Mouse (Mus musculus) midbrain, embryonic 15.5 days (tissue): ENCODE data around the gene Nudt22. TPM values are rescaled to one million over a fixed set of nuclear protein-coding genes. Genes with fewer than 3 reads are reported as not detected.

Experiments used
- ATAC-seq: fragments of 200-750 bp; cut with Nextera tagmentation; replicated peaks from 2 replicates; pipeline ENCODE4 v1.8.0; 2017; ENCODE audit warnings: moderate TSS enrichment
- H3K27ac ChIP-seq: fragments of 300-500 bp; sonication (generic); 2 replicates; pipeline ENCODE4 v1.5.1; 2015; ENCODE audit warnings: mild to moderate bottlenecking, inconsistent platforms
- H3K27me3 ChIP-seq: fragments of 300-500 bp; sonication (generic); replicated peaks from 2 replicates; pipeline ENCODE4 v1.6.1; 2015; ENCODE audit warnings: inconsistent platforms
- H3K36me3 ChIP-seq: fragments of 300-500 bp; sonication (generic); replicated peaks from 2 replicates; pipeline ENCODE4 v1.6.1; 2015; ENCODE audit warnings: inconsistent platforms
- H3K4me1 ChIP-seq: fragments of 300-500 bp; sonication (generic); 2 replicates; pipeline ENCODE4 v1.6.1; 2015; ENCODE audit warnings: inconsistent platforms
- H3K4me2 ChIP-seq: fragments of 300-500 bp; sonication (generic); 2 replicates; pipeline ENCODE4 v1.6.1; 2015; ENCODE audit warnings: inconsistent platforms, mild to moderate bottlenecking, moderate library complexity
- H3K4me3 ChIP-seq: fragments of 300-500 bp; sonication (generic); 2 replicates; pipeline ENCODE4 v1.5.1; 2015; ENCODE audit warnings: mild to moderate bottlenecking, inconsistent platforms
- H3K9ac ChIP-seq: fragments of 300-500 bp; sonication (generic); 2 replicates; pipeline ENCODE4 v1.6.1; 2015; ENCODE audit warnings: mild to moderate bottlenecking, inconsistent platforms
- H3K9me3 ChIP-seq: fragments of 300-500 bp; sonication (generic); 2 replicates; pipeline ENCODE4 v1.6.1; 2016; ENCODE audit warnings: inconsistent platforms
- WGBS: fragments of 180-500 bp; shearing (Covaris S2); methylation state at CpG from one replicate; pipeline ENCODE4 v1.1.7; 2015; ENCODE audit warnings: mixed read lengths; 5-methylcytosine and 5-hydroxymethylcytosine counted together
- polyA plus RNA-seq: library from polyadenylated mRNA; unstranded; fragments of >200 nt; fragmentation: Nextera tagmentation; extraction: Ambion mirVana; gene quantifications from 2 replicates; pipeline ENCODE4 v1.2.1, GENCODE M21; 2015

Gene Nudt22
- polyA plus RNA-seq, 1 experiment from 2014 or later, result 21.0 TPM

DNA sequence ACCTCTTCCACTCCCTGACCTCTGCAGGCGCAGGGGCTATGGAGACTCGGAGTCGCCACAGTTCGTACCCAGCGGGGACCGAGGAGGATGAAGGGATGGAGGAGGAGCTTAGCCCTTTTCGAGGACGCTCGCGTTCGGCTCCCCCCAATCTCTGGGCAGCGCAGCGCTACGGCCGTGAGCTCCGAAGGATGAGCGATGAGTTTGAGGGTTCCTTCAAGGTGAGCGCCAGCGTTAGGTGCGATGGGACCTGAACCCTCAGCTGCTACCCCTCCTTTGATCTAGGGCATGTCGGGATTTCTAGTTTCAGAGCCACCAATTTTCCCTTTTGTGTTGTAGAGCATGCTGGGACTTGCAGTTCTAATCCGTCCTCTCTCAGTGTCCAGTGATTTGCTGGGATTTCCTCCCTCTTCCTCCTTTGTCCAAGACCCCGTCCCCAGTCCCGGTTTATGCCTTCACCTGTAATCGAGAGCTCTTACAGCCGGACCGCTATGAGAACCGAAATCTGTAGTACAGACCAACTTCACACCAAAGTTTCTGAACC is 45.2 kb downstream of the Nudt22 start:
- Histone ChIP-seq H3K4me2 (peak overlapping the region; percentile 90), H3K9ac (peak overlapping the region; percentile 69), H3K4me3 (peak overlapping the region; percentile 62), H3K27me3 (no peaks in the 10 kb centered on the region), H3K9me3 (no peaks in the 10 kb centered on the region), H3K4me1 (peaks cover 23% of the 10 kb centered on the region), H3K27ac (peak overlapping the region; percentile 94), H3K36me3 (0 out of 2 replicates have a peak, but pooled peaks cover 3% of the 10 kb centered on the region)
- under 1% methylated on average over 28 of the region's 28 CpGs for WGBS
- peak; percentile 57 for ATAC-seq

DNA sequence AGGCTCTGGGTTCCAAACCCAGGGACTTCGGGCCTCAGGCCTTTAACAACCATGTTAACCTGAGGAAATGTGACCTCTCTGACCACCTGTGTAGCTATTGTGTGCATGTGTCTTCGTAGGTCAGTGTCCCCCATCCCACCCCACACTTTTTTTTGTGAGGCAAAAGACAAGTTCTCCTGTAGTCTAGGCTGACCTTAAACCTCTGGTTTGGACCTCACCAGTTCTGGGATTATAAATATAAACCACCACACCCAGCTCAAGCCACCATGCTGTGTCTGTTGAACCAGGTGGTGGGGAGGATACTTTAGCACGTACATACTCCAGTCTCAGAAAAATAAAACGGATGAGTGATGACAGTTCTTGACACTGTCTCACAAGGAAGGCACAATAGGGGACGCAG is 46.0 kb downstream of the Nudt22 start:
- Histone ChIP-seq H3K27me3 (no peaks in the 10 kb centered on the region), H3K9ac (peak overlapping the region; percentile 69), H3K4me3 (peak overlapping the region; percentile 62), H3K4me2 (peak overlapping the region; percentile 90), H3K4me1 (peaks cover 23% of the 10 kb centered on the region), H3K27ac (peak overlapping the region; percentile 94; the same call in 1 of the 2 replicates), H3K36me3 (0 out of 2 replicates have a peak, but pooled peaks cover 3% of the 10 kb centered on the region), H3K9me3 (no peaks in the 10 kb centered on the region)
- no peak for ATAC-seq
- WGBS, result 51% methylated on average over 5 of the region's 5 CpGs

DNA sequence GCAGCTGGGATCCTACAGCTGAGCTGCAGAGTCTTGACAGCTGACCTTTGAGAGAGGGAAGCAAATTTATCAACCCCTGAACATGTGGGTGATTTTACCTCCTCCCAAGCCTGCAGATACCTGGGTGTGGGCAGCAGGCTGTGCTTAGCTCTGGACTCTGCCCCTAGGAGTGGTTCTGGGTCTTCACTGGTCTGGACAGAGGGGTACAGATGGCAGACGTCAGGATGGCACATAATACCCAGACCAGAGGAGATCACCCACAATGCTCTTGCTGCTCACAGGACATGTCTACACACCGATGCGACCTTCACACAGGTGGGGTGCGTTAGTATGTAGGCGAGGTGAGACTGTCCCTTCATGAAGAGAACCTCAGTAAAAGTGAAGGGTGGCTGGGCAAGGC is 46.4 kb downstream of the Nudt22 start:
- H3K9ac ChIP-seq, result no peak overlapping the region
- H3K27me3 ChIP-seq, result no peaks in the 10 kb centered on the region
- no peak for ATAC-seq
- 89% methylated on average over 5 of the region's 5 CpGs for WGBS
- H3K4me2 ChIP-seq, result no peak overlapping the region
- H3K27ac ChIP-seq, result no peak overlapping the region
- H3K4me1 ChIP-seq, result peaks cover 23% of the 10 kb centered on the region
- 0 out of 2 replicates have a peak, but pooled peaks cover 3% of the 10 kb centered on the region for H3K36me3 ChIP-seq
- no peaks in the 10 kb centered on the region for H3K9me3 ChIP-seq
- no peak overlapping the region; the same call in 1 of the 2 replicates for H3K4me3 ChIP-seq

DNA sequence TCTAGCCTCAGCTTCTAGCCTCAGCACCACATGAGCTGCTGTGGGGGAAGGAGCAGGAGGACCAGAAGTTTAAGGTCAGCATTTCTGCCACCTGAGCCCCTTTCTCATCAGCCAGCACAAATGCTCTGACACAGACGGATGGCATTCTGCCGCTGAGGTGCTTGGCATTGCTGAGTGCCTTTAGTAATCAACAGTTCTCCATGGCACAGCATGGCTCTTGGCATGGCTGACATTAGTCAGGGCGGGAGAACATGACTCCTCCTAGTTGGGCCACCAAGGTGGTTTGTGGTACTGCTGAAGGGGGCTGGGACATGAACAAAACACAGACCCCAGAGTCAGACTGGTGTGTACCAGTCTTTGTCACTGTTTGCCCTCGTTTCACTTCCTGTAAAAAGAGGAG is 47.7 kb downstream of the Nudt22 start:
- no peak for ATAC-seq
- Histone ChIP-seq H3K36me3 (0 out of 2 replicates have a peak, but pooled peaks cover 3% of the 10 kb centered on the region), H3K27ac (no peak overlapping the region), H3K4me3 (no peak overlapping the region), H3K4me1 (peaks cover 26% of the 10 kb centered on the region), H3K9ac (no peak overlapping the region), H3K9me3 (no peaks in the 10 kb centered on the region), H3K4me2 (no peak overlapping the region), H3K27me3 (no peaks in the 10 kb centered on the region)
- WGBS, result 83% methylated on average over 4 of the region's 4 CpGs

DNA sequence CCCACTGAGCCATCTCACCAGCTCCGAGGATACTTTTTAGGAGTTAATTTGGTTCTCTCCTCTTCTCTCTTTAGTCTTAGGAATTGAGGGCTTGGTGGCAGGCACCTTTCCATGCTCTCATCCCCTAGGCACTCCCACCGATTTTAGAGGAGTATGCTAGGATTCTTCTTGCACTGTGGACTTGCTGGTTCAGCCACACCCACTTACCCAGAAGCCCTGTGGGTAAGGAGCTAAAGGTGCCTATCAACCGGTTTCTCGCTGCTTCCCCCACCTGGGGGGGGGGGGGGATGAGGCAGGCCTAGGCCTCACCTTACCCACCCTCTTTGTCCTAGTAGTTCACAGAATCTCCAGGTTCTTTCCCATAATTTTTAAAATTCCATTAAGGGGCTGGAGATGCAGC is 48.2 kb downstream of the Nudt22 start:
- no peaks in the 10 kb centered on the region for H3K27me3 ChIP-seq
- no peaks in the 10 kb centered on the region for H3K9me3 ChIP-seq
- no peak for ATAC-seq
- peaks cover 26% of the 10 kb centered on the region for H3K4me1 ChIP-seq
- H3K4me2 ChIP-seq, result no peak overlapping the region
- H3K9ac ChIP-seq, result no peak overlapping the region
- no peak overlapping the region for H3K27ac ChIP-seq
- H3K36me3 ChIP-seq, result 0 out of 2 replicates have a peak, but pooled peaks cover 3% of the 10 kb centered on the region
- no peak overlapping the region for H3K4me3 ChIP-seq
- WGBS, result 57% methylated on average over 4 of the region's 4 CpGs

DNA sequence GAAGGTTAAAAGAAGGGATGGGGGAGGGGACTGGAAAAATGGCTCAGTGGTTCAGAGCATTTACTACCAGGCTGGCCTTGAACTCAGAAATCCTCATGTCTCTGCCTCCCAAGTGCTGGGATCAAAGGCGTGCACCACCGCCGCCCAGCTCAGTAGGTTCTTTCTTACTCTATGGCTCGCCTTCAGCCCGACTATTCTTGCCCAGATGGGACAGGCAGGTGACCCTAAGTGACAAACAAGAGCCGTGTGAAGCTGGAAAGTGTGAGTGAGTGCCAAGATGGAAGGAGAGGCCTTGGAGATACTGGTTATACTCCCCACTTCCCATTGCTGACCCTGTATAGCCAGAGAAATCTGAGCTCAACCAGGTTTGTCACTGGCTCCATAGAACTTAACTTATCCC is 52.2 kb downstream of the Nudt22 start:
- ATAC-seq, result no peak
- 94% methylated on average over 6 of the region's 6 CpGs for WGBS
- no peak overlapping the region for H3K4me2 ChIP-seq

More for the DNA sequence above, 52.2 kb downstream of the Nudt22 start:
- H3K9me3 ChIP-seq, result no peaks in the 10 kb centered on the region
- H3K36me3 ChIP-seq, result 0 out of 2 replicates have a peak, but pooled peaks cover 3% of the 10 kb centered on the region
- no peak overlapping the region for H3K4me3 ChIP-seq
- no peaks in the 10 kb centered on the region for H3K27me3 ChIP-seq
- H3K4me1 ChIP-seq, result peaks cover 34% of the 10 kb centered on the region
- H3K27ac ChIP-seq, result no peak overlapping the region
- no peak overlapping the region for H3K9ac ChIP-seq

Other genes with a start within 250 kb of the Nudt22 start
- gene Rps6ka4, start 155.5 kb downstream of the Nudt22 start, polyA plus RNA-seq, result 10.5 and 11.9 TPM in 2 replicates
- 0.54 and 0.56 TPM in 2 replicates for gene Ccdc88b, start 137.9 kb downstream of the Nudt22 start, polyA plus RNA-seq
- 101 and 105 TPM in 2 replicates for gene Trmt112, start 86.4 kb downstream of the Nudt22 start, polyA plus RNA-seq
- 325 and 351 TPM in 2 replicates for gene Prdx5, start 86.0 kb downstream of the Nudt22 start, polyA plus RNA-seq
- 16.2 and 18.9 TPM in 2 replicates for gene Esrra, start 74.3 kb downstream of the Nudt22 start, polyA plus RNA-seq
- gene Catsperz, start 70.7 kb downstream of the Nudt22 start, polyA plus RNA-seq, result 1.1 and 1.3 TPM in 2 replicates
- gene Kcnk4, start 61.6 kb downstream of the Nudt22 start, polyA plus RNA-seq, result 4.7 and 5.0 TPM in 2 replicates
- 93.9 and 96.1 TPM in 2 replicates for gene Bad, start 54.3 kb downstream of the Nudt22 start, polyA plus RNA-seq
- gene Gpr137, start 53.6 kb downstream of the Nudt22 start, polyA plus RNA-seq, result 70.2 and 70.5 TPM in 2 replicates
- 188 and 196 TPM in 2 replicates for gene Ppp1r14b, start 21.1 kb downstream of the Nudt22 start, polyA plus RNA-seq
- gene Plcb3, start 19.6 kb downstream of the Nudt22 start, polyA plus RNA-seq, result 11.3 TPM in 2 replicates
- 120 and 126 TPM in 2 replicates for gene Fkbp2, start 15.6 kb downstream of the Nudt22 start, polyA plus RNA-seq
- gene Vegfb, start 8.5 kb downstream of the Nudt22 start, polyA plus RNA-seq, result 46.7 and 47.9 TPM in 2 replicates
- 24.1 and 25.6 TPM in 2 replicates for gene Dnajc4, start 3.5 kb downstream of the Nudt22 start, polyA plus RNA-seq
- gene Trpt1, start within 50 bp of the Nudt22 start, polyA plus RNA-seq, result 18.5 and 19.8 TPM in 2 replicates
- gene Fermt3, start 23.4 kb upstream of the Nudt22 start, polyA plus RNA-seq, result 4.8 and 5.2 TPM in 2 replicates
- 214 and 230 TPM in 2 replicates for gene Stip1, start 43.9 kb upstream of the Nudt22 start, polyA plus RNA-seq
- 5.6 and 6.0 TPM in 2 replicates for gene Macrod1, start 60.7 kb upstream of the Nudt22 start, polyA plus RNA-seq
- 12.2 and 12.5 TPM in 2 replicates for gene Flrt1, start 109.6 kb upstream of the Nudt22 start, polyA plus RNA-seq
- gene Otub1, start 210.2 kb upstream of the Nudt22 start, polyA plus RNA-seq, result 242 and 255 TPM in 2 replicates
- gene Cox8a, start 221.5 kb upstream of the Nudt22 start, polyA plus RNA-seq, result 837 and 848 TPM in 2 replicates
- gene Naa40, start 245.1 kb upstream of the Nudt22 start, polyA plus RNA-seq, result 70.1 and 75.1 TPM in 2 replicates